Mouse (Mus musculus) lung, embryonic 15.5 days (tissue): ENCODE data around the gene Gm45808. TPM values are rescaled to one million over a fixed set of nuclear protein-coding genes. Genes with fewer than 3 reads are reported as not detected.

Experiments
- microRNA-seq: library from miRNA; unstranded; fragments of <30 nt; microRNA quantifications from one replicate; pipeline ENCODE4, GENCODE M21; 2016
- polyA plus RNA-seq: library from polyadenylated mRNA; unstranded; fragments of >200 nt; fragmentation: Nextera tagmentation; extraction: Ambion mirVana; gene quantifications from 2 replicates; pipeline ENCODE4 v1.2.1, GENCODE M21; 2015

The Gm45808 gene
- polyA plus RNA-seq, 1 experiment from 2014 or later = not detected

Small RNAs within 50 kb of the gene (microRNA-seq; reads per million reads assigned to microRNA genes)
- gene Gm22133 = not detected

Other genes starting within 250 kb of the Gm45808 start
- gene Cd37, start 247.7 kb downstream of the Gm45808 start, polyA plus RNA-seq = 3.1 and 3.8 TPM in 2 replicates
- gene Slc6a16, start 245.7 kb downstream of the Gm45808 start, polyA plus RNA-seq = 0.16 TPM in 1 of 2 replicates, not detected in the other
- gene Slc6a21, start 209.3 kb downstream of the Gm45808 start, polyA plus RNA-seq = 0.09 TPM in 1 of 2 replicates, not detected in the other
- 19.1 and 20.0 TPM in 2 replicates for gene Trpm4, start 153.0 kb downstream of the Gm45808 start, polyA plus RNA-seq
- gene Hrc, start 151.5 kb downstream of the Gm45808 start, polyA plus RNA-seq = 1.7 and 2.3 TPM in 2 replicates
- gene Ppfia3, start 119.8 kb downstream of the Gm45808 start, polyA plus RNA-seq = 3.1 TPM in 2 replicates
- gene Lin7b, start 116.2 kb downstream of the Gm45808 start, polyA plus RNA-seq = 0.60 and 0.92 TPM in 2 replicates
- 224 and 229 TPM in 2 replicates for gene Snrnp70, start 91.1 kb downstream of the Gm45808 start, polyA plus RNA-seq
- gene Kcna7, start 81.2 kb downstream of the Gm45808 start, polyA plus RNA-seq = not detected in 2 replicates
- 3.5 TPM in 2 replicates for gene Ntf5, start 73.1 kb downstream of the Gm45808 start, polyA plus RNA-seq
- 0.25 and 0.70 TPM in 2 replicates for gene Lhb, start 66.0 kb downstream of the Gm45808 start, polyA plus RNA-seq
- 42.7 and 46.7 TPM in 2 replicates for gene Gys1, start 52.0 kb downstream of the Gm45808 start, polyA plus RNA-seq
- 161 and 173 TPM in 2 replicates for gene Ruvbl2, start 48.7 kb downstream of the Gm45808 start, polyA plus RNA-seq
- gene Ftl1, start 26.9 kb downstream of the Gm45808 start, polyA plus RNA-seq = 5,197 and 5,279 TPM in 2 replicates
- 161 and 176 TPM in 2 replicates for gene Bax, start 19.9 kb downstream of the Gm45808 start, polyA plus RNA-seq
- gene Tulp2, start 4.9 kb downstream of the Gm45808 start, polyA plus RNA-seq = 0.33 and 0.74 TPM in 2 replicates
- 2.8 and 3.4 TPM in 2 replicates for gene Dhdh, start 2.0 kb upstream of the Gm45808 start, polyA plus RNA-seq
- 230 and 238 TPM in 2 replicates for gene Nucb1, start 23.6 kb upstream of the Gm45808 start, polyA plus RNA-seq
- gene Ppp1r15a, start 39.5 kb upstream of the Gm45808 start, polyA plus RNA-seq = 21.9 and 22.9 TPM in 2 replicates
- 2.2 and 3.3 TPM in 2 replicates for gene Plekha4, start 39.5 kb upstream of the Gm45808 start, polyA plus RNA-seq
- 1.5 and 1.7 TPM in 2 replicates for gene Hsd17b14, start 68.1 kb upstream of the Gm45808 start, polyA plus RNA-seq
- gene Bcat2, start 83.3 kb upstream of the Gm45808 start, polyA plus RNA-seq = 57.7 and 62.5 TPM in 2 replicates
- gene Fgf21, start 128.7 kb upstream of the Gm45808 start, polyA plus RNA-seq = 0.42 TPM in 1 of 2 replicates, not detected in the other
- 0.47 and 0.49 TPM in 2 replicates for gene Fut1, start 130.5 kb upstream of the Gm45808 start, polyA plus RNA-seq
- gene Izumo1, start 135.0 kb upstream of the Gm45808 start, polyA plus RNA-seq = 0.15 and 0.29 TPM in 2 replicates
- gene Rasip1, start 140.7 kb upstream of the Gm45808 start, polyA plus RNA-seq = 32.4 and 33.3 TPM in 2 replicates
- gene Mamstr, start 153.2 kb upstream of the Gm45808 start, polyA plus RNA-seq = 7.7 and 9.5 TPM in 2 replicates
- 0.57 and 0.69 TPM in 2 replicates for gene Fut2, start 179.6 kb upstream of the Gm45808 start, polyA plus RNA-seq
- gene Ntn5, start 197.2 kb upstream of the Gm45808 start, polyA plus RNA-seq = 0.52 and 0.69 TPM in 2 replicates
- gene Sec1, start 207.6 kb upstream of the Gm45808 start, polyA plus RNA-seq = 0.21 and 0.42 TPM in 2 replicates
- 2.4 and 4.6 TPM in 2 replicates for gene Car11, start 213.0 kb upstream of the Gm45808 start, polyA plus RNA-seq
- 2.7 and 3.1 TPM in 2 replicates for gene Dbp, start 218.3 kb upstream of the Gm45808 start, polyA plus RNA-seq
- 1,016 and 1,098 TPM in 2 replicates for gene Rpl18, start 228.6 kb upstream of the Gm45808 start, polyA plus RNA-seq
- gene Sphk2, start 231.2 kb upstream of the Gm45808 start, polyA plus RNA-seq = 26.4 and 26.5 TPM in 2 replicates
- gene Fam83e, start 234.4 kb upstream of the Gm45808 start, polyA plus RNA-seq = 1.4 and 1.5 TPM in 2 replicates
- not detected in 2 replicates for gene Spaca4, start 239.0 kb upstream of the Gm45808 start, polyA plus RNA-seq